Mouse (Mus musculus) lung, embryonic 14.5 days (tissue): ENCODE measurements around the gene Chrm3. TPM values are rescaled to one million over a fixed set of nuclear protein-coding genes. Genes with fewer than 3 reads are reported as not detected.

ENCODE experiments used
- ATAC-seq: fragments of 200-750 bp; cut with Nextera tagmentation; 2 replicates; pipeline ENCODE4 v1.8.0; 2017; ENCODE audit warnings: mild to moderate bottlenecking, moderate TSS enrichment, moderate library complexity; ENCODE audit not compliant: insufficient read depth
- DNase-seq: peaks from one replicate; pipeline ENCODE4 v3.0.0-alpha.2; 2015
- H3K27ac ChIP-seq: fragments of 300-500 bp; sonication (generic); 2 replicates; pipeline ENCODE4 v1.5.1; 2014; ENCODE audit warnings: low read depth, mild to moderate bottlenecking, moderate library complexity
- H3K27me3 ChIP-seq: fragments of 300-500 bp; sonication (generic); 2 replicates; pipeline ENCODE4 v1.6.1; 2014; ENCODE audit warnings: low read length, control low read depth; ENCODE audit not compliant: insufficient read depth
- H3K36me3 ChIP-seq: fragments of 300-500 bp; sonication (generic); 2 replicates; pipeline ENCODE4 v1.6.1; 2014; ENCODE audit warnings: control low read depth; ENCODE audit not compliant: insufficient read depth
- H3K4me1 ChIP-seq: fragments of 300-500 bp; sonication (generic); 2 replicates; pipeline ENCODE4 v1.6.1; 2014; ENCODE audit warnings: antibody characterized with exemption, control low read depth; ENCODE audit not compliant: insufficient read depth
- H3K4me2 ChIP-seq: fragments of 300-500 bp; sonication (generic); 2 replicates; pipeline ENCODE4 v1.6.1; 2014; ENCODE audit warnings: mild to moderate bottlenecking
- H3K4me3 ChIP-seq: fragments of 300-500 bp; sonication (generic); 2 replicates; pipeline ENCODE4 v1.5.1; 2014; ENCODE audit warnings: low read depth, low read length
- H3K9ac ChIP-seq: fragments of 300-500 bp; sonication (generic); 2 replicates; pipeline ENCODE4 v1.6.1; 2014
- H3K9me3 ChIP-seq: fragments of 300-500 bp; sonication (generic); 2 replicates; pipeline ENCODE4 v1.6.1; 2016; ENCODE audit warnings: low read depth, low read length, control low read depth
- CTCF ChIP-seq: IDR thresholded peaks from 2 replicates; pipeline ENCODE4 v1.5.1; 2016; ENCODE audit warnings: antibody characterized with exemption, low read depth
- WGBS: fragments of 180-500 bp; shearing (Covaris S2); extraction: QIAGEN DNeasy Blood & Tissue Kit; methylation state at CpG from one replicate; pipeline ENCODE4 v1.1.7; 2014; 5-methylcytosine and 5-hydroxymethylcytosine counted together
- polyA plus RNA-seq: library from polyadenylated mRNA; unstranded; fragments of >200 nt; fragmentation: Nextera tagmentation; extraction: Ambion mirVana; gene quantifications from 2 replicates; pipeline ENCODE4 v1.2.1, GENCODE M21; 2014

Gene Chrm3
- polyA plus RNA-seq, 1 experiment from 2014 or later = 0.42 TPM

DNA sequence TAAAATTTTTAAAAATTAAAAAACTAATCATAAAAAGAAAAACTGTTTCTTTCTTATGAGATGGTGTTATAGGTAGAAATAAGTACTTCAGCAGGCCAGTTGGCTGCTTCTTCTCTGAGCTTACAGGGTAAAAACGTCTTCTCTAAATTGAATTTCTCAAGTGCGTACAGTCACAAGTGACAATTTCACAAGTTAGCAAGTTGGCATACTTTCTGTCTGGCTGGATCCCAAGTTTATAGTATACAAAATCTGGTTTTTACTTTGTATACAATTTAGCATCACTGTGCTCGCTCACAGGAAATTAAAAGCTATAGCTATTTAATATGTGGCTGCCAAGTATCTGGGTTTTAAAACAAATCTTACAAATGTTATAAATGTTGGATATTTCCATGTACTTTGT lies 172.7 kb downstream of the Chrm3 start:
- Histone ChIP-seq H3K9ac (no peak overlapping the region), H3K9me3 (no peaks in the 10 kb centered on the region), H3K4me3 (no peak overlapping the region), H3K27ac (no peak overlapping the region), H3K4me2 (no peak overlapping the region), H3K27me3 (no peaks in the 10 kb centered on the region), H3K36me3 (no peaks in the 10 kb centered on the region), H3K4me1 (no peaks in the 10 kb centered on the region)
- 42% methylated on average over 3 of the region's 3 CpGs for WGBS
- ATAC-seq (peak; percentile 31; the same call in 1 of the 2 replicates), DNase-seq (peak; percentile 75)
- TF ChIP-seq CTCF = no peak

- no peak for TF ChIP-seq CTCF
- ATAC-seq = no peak
Measured at GRCm38 (mm10) chr13:10183837-10184236, 176.8 kb downstream of the Chrm3 start.

GRCm38 (mm10) chr13:10182756-10183155 lies 177.9 kb downstream of the Chrm3 start:
- H3K4me2 ChIP-seq = no peak overlapping the region
- 68% methylated on average over 2 of the region's 2 CpGs for WGBS
- H3K4me3 ChIP-seq = no peak overlapping the region
- no peaks in the 10 kb centered on the region for H3K36me3 ChIP-seq
- DNase-seq (no peak), ATAC-seq (no peak)
- no peaks in the 10 kb centered on the region for H3K27me3 ChIP-seq
- no peaks in the 10 kb centered on the region for H3K4me1 ChIP-seq
- H3K9ac ChIP-seq = no peak overlapping the region
- no peak for TF ChIP-seq CTCF
- no peaks in the 10 kb centered on the region for H3K9me3 ChIP-seq
- no peak overlapping the region for H3K27ac ChIP-seq

More at GRCm38 (mm10) chr13:10183837-10184236, 176.8 kb downstream of the Chrm3 start:
- no peak for DNase-seq
- Histone ChIP-seq H3K9me3 (no peaks in the 10 kb centered on the region), H3K4me3 (no peak overlapping the region), H3K4me1 (no peaks in the 10 kb centered on the region), H3K27ac (no peak overlapping the region), H3K9ac (no peak overlapping the region), H3K4me2 (no peak overlapping the region), H3K27me3 (no peaks in the 10 kb centered on the region), H3K36me3 (no peaks in the 10 kb centered on the region)
- WGBS = 74% methylated on average over 4 of the region's 4 CpGs

DNA sequence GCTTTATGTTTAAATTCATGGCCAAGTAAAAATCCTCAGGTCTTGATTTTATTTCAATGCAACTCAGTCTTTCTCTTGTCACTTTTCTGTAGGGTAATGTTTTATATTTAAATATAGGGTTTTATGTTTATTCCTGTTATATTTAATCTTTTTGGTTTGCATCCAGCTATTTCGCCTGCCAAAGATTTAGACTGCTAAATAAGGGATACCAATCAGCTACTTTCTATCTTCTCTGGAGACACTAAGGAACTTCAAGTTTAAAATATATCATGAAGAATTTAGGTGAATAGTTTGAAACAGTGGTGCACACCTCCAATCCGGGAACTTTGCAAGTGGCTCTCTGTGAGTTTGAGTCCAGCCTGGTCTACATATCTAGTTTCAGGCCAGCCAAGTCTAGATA lies 190.1 kb downstream of the Chrm3 start:
- no peak for TF ChIP-seq CTCF
- Histone ChIP-seq H3K27me3 (no peaks in the 10 kb centered on the region), H3K27ac (no peak overlapping the region), H3K4me3 (no peak overlapping the region), H3K9ac (no peak overlapping the region), H3K4me1 (no peaks in the 10 kb centered on the region), H3K4me2 (no peak overlapping the region), H3K36me3 (no peaks in the 10 kb centered on the region), H3K9me3 (no peaks in the 10 kb centered on the region)
- DNase-seq (no peak), ATAC-seq (no peak)
- WGBS = 77% methylated on average over 2 of the region's 2 CpGs

DNA sequence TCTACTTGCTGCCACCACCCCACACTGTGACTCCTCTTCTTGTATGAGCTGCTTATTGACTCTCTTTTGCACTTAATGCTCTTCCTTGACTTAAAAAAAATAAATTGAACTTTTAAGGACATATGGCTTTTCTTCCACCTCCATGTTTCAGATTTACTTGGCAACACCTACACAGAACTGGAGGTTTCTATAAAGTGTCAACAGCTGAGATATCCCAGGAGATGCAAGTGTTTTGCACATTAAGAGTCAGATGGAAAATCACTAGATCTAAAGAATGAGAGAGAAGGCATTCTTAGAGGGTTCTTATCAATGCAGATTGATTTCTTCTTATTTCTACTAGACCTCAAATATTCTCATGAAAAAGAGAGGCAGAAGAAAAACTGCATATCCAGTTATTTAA lies 197.3 kb downstream of the Chrm3 start:
- Histone ChIP-seq H3K27me3 (no peaks in the 10 kb centered on the region), H3K36me3 (no peaks in the 10 kb centered on the region), H3K9me3 (no peaks in the 10 kb centered on the region), H3K9ac (no peak overlapping the region), H3K27ac (no peak overlapping the region), H3K4me3 (no peak overlapping the region), H3K4me2 (no peak overlapping the region), H3K4me1 (no peaks in the 10 kb centered on the region)
- DNase-seq (no peak), ATAC-seq (no peak)
- no peak for TF ChIP-seq CTCF

GRCm38 (mm10) chr13:10157496-10157895 lies 203.2 kb downstream of the Chrm3 start:
- no peaks in the 10 kb centered on the region for H3K27me3 ChIP-seq
- H3K36me3 ChIP-seq = no peaks in the 10 kb centered on the region
- ATAC-seq (no peak), DNase-seq (no peak)
- H3K4me1 ChIP-seq = no peaks in the 10 kb centered on the region
- no peak overlapping the region for H3K4me3 ChIP-seq
- H3K9ac ChIP-seq = no peak overlapping the region
- TF ChIP-seq CTCF = no peak
- H3K9me3 ChIP-seq = no peaks in the 10 kb centered on the region
- WGBS = 70% methylated on average over 3 of the region's 3 CpGs
- no peak overlapping the region for H3K27ac ChIP-seq
- no peak overlapping the region for H3K4me2 ChIP-seq

DNA sequence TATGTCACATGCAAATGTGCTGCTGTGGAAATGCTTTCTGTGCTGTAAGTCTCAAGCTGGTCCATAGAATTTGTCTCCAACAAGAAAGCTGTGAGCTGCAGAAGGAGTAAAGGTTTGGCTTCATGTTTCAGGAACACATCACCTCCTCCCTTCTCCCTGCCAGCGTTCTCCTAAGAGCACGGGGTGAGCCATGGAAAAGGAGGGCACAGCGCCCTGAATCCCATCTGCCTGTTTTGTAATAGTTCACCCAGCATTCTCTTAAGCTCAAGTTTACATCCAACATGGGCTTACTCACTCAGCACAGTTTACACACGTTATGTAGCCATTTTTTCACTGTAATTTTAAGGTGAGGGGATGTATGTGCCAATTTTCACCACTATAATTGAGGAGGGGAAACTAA lies 220.1 kb downstream of the Chrm3 start:
- no peaks in the 10 kb centered on the region for H3K4me1 ChIP-seq
- TF ChIP-seq CTCF = no peak

GRCm38 (mm10) chr13:10138878-10139277 lies 221.8 kb downstream of the Chrm3 start:
- no peak for TF ChIP-seq CTCF
- no peak overlapping the region for H3K4me3 ChIP-seq
- no peak overlapping the region for H3K9ac ChIP-seq
- WGBS = 87% methylated on average over 4 of the region's 4 CpGs
- H3K36me3 ChIP-seq = no peaks in the 10 kb centered on the region
- H3K27me3 ChIP-seq = no peaks in the 10 kb centered on the region
- ATAC-seq (no peak), DNase-seq (no peak)
- no peaks in the 10 kb centered on the region for H3K9me3 ChIP-seq
- no peak overlapping the region for H3K4me2 ChIP-seq
- no peak overlapping the region for H3K27ac ChIP-seq
- H3K4me1 ChIP-seq = no peaks in the 10 kb centered on the region

More for the DNA sequence above, 220.1 kb downstream of the Chrm3 start:
- 72% methylated on average over 4 of the region's 4 CpGs for WGBS
- H3K36me3 ChIP-seq = no peaks in the 10 kb centered on the region
- no peak overlapping the region for H3K4me2 ChIP-seq
- H3K4me3 ChIP-seq = no peak overlapping the region
- H3K9ac ChIP-seq = no peak overlapping the region
- DNase-seq (no peak), ATAC-seq (no peak)
- no peak overlapping the region for H3K27ac ChIP-seq
- H3K9me3 ChIP-seq = no peaks in the 10 kb centered on the region
- H3K27me3 ChIP-seq = no peaks in the 10 kb centered on the region
